Mouse (Mus musculus): ENCODE data around the gene Dnaja1.

Dnaja1 gene

DNA sequence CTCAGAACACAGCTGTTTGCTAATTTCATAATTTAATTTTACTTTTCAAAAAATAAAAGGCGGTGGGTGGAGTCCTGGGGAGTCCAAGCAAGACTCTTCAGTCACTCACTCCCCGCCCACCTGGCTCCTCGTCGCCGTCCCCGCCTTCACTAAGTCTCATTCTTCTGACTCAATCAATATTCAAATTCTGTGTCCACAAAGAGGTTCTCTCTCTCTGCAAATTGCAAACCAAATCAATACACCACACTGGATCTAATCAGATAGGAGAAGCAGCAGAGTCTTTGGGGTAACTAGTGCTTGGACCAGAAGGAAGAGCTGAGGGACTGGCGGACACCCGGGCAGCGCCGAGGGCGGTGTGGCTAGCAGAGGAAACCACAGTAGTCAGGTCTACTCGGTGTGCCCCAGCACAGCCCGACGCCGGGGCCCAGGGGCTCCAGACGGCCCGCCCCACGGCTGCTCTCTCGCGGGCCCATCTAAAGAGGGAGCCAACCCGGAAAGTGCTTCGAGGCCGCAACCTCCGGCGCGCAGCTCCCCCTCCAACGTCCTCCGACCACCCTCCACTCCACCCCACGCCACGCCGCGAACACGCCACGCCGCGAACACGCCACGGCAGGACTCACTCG is 35.3 kb downstream of the Dnaja1 start:
- DNase-seq (ENCODE audit: low spot score in 2 of 2) = no peak

DNA sequence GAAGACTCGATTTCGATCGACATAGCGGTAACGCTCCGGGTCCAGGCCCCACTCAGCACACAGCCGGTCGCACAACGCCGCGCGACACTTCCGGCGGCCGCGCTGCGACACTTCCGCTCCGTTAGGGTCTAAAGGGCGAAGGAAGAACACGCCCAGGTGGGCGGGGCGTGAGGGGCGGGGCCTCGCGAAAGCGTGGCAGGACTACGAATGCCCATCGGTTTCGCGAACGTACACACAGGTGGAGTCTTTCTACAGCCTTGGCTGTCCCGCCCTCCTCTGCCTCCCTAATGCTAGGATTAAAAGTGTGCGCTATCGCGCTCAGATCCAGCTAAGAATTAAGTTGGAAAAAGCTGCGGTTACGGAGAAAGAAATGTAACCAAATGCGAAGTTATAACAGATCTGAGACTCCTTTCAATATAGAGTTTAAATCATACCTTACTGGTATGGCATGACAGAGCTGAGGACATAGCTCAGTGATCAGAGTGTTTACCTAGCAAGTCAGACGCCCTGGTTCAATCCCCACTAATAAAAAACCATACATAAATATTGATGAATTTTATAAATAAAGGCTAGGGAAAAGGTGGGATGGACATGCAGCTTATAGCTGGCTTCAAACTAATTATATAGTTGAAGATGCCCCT is 36.0 kb downstream of the Dnaja1 start, which contains the start of gene Smu1:
TSS of gene Smu1 (minus strand) at position 144 of the 641 bp plus-strand sequence.
- peak; percentile 95 to 96 for DNase-seq (ENCODE audit: low spot score in 2 of 2)

DNA sequence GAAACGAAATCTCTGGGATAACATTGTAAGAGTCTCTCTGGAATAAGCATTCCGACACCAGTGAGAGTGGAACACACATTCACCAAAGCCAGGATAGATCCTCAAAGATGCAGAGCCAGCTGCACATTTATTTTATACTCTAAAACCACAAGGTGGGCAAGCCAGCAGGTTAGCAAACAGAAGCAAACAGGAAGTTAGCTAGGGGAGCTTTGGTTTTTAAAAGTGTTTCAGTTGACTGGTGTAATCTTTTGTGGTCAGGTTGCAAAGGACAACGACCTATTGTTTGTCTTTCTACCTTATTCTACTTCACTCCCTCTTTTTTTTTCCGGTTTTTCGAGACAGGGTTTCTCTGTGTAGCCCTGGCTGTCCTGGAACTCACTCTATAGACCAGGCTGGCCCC is 37.9 kb downstream of the Dnaja1 start:
- DNase-seq (ENCODE audit: low spot score in 2 of 2) = no peak

- no peak for DNase-seq (ENCODE audit: low spot score in 2 of 2)
These were observed 52.6 kb downstream of the Dnaja1 start for GRCm38 (mm10) chr4:40774279-40775259.

GRCm38 (mm10) chr4:40776416-40776815 is 54.5 kb downstream of the Dnaja1 start:
- DNase-seq (ENCODE audit: low spot score in 2 of 2) = no peak

DNA sequence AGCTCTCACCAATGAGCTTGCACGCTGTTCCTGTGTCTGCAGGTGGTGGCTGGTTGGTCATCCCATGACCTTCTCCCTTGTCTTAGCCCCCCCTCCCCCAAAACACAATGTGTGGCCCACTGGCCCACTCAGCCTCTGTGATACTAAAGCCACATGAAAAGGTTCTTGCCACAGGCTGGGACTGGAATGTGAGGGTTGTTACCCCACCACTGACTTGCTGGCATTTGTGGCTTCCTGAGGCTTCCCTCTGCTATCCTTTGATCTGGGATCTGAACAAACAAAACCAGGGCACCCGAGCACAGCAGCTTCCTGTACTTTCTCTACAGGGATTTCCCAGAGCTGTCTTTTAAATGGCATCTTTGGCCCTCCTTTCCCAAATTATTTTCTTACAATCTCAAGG is 55.2 kb downstream of the Dnaja1 start:
- DNase-seq (ENCODE audit: low spot score in 2 of 2) = no peak

GRCm38 (mm10) chr4:40778656-40779055 is 56.7 kb downstream of the Dnaja1 start:
- DNase-seq (ENCODE audit: low spot score in 2 of 2) = no peak

DNA sequence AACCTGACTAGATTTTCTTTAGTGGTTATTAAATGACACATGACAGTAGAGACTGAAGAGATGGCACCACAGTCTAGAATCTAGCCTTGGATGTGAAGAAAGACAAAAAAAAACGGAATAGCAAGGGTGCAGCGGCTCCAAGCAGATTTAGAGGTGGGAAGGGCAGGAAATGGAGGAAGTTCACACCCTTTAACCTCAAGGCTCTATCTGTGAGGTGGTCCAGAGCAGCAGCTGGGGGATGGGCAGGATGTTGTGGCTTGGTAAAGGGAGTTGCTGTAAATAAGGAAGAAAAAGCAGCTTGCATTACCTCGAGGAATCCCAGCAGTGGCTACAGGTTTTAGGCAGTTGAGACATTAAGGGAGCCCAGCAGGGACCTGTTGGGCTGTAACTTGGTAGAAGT is 59.2 kb downstream of the Dnaja1 start:
- DNase-seq (ENCODE audit: low spot score in 2 of 2) = no peak

DNA sequence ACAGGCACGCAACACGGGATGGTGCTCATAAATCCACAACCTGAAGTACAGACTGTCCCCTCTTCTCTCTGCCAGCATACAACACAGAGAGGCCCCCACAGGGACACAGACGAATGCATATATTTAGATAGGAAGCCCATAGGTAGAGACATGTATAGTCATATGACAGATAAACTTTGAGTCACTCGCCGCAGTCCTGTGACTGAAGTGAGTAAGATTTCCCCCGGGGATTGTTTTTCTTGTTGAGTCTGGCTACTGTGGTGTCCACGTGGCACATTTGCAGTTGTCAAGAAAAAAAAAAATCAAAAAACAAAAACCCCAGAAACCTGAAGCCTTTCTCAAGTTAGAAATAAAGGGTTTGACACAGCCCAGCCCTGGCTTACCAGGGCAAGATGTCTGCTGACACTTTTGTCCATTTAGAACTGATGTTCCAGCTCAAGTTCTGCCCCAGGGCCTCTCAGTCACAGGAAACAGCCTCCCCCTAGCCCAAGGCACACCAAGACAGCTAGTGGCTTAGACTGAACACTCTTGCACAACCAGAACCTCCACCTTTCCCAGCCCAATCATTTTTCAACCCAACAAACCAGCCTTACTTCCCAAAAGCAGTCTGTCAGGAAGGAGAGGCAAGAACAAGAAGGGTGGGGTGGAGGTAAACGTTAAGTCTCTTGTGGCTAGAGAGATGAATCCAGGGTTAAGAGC is 60.0 kb downstream of the Dnaja1 start:
- no peak for DNase-seq (ENCODE audit: low spot score in 2 of 2)

- DNase-seq (ENCODE audit: low spot score in 2 of 2) = no peak
These were observed 61.1 kb downstream of the Dnaja1 start for GRCm38 (mm10) chr4:40783049-40783448.

DNA sequence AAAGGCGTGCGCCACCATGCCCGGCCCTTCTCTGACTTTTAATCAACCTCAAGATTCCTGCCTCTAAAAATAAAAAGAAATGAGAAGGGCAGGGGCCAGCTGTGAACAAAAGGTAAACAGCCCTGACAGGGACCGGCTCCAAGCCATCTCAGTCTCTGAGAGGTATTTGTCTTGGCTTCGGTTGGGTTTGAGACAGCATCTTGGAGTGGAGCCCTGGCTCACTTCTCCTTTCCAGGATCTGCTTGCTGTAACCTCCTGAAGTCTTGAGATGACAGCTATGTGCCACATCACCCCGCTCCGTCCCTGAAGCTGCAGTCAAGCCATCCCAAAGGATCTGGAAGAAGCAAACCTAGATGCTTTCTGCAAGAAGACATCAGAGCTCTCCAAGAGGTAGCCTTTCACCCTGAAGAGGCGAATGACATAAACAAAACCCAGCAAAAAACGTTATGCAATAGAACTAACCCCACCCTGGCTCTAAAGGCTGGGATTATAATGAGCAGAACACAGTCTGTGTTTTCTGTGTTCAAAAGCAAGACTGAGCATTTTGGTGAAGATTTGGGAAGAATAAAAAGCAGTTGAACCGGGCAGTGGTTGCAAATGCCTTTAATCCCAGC is 62.7 kb downstream of the Dnaja1 start:
- DNase-seq (ENCODE audit: low spot score in 2 of 2) = no peak

GRCm38 (mm10) chr4:40785620-40786166 is 63.7 kb downstream of the Dnaja1 start:
- no peak for DNase-seq (ENCODE audit: low spot score in 2 of 2)

GRCm38 (mm10) chr4:40786578-40786977 is 64.6 kb downstream of the Dnaja1 start:
- no peak for DNase-seq (ENCODE audit: low spot score in 2 of 2)
